Mouse (Mus musculus) retina, adult 2 months (tissue): Measurements from ENCODE around the gene Cdk9.

Experiments used
- DNase-seq: peaks from one replicate; pipeline ENCODE4 v3.0.0-alpha.2; 2012; ENCODE audit warnings: low read depth, low spot score

The Cdk9 gene

DNA sequence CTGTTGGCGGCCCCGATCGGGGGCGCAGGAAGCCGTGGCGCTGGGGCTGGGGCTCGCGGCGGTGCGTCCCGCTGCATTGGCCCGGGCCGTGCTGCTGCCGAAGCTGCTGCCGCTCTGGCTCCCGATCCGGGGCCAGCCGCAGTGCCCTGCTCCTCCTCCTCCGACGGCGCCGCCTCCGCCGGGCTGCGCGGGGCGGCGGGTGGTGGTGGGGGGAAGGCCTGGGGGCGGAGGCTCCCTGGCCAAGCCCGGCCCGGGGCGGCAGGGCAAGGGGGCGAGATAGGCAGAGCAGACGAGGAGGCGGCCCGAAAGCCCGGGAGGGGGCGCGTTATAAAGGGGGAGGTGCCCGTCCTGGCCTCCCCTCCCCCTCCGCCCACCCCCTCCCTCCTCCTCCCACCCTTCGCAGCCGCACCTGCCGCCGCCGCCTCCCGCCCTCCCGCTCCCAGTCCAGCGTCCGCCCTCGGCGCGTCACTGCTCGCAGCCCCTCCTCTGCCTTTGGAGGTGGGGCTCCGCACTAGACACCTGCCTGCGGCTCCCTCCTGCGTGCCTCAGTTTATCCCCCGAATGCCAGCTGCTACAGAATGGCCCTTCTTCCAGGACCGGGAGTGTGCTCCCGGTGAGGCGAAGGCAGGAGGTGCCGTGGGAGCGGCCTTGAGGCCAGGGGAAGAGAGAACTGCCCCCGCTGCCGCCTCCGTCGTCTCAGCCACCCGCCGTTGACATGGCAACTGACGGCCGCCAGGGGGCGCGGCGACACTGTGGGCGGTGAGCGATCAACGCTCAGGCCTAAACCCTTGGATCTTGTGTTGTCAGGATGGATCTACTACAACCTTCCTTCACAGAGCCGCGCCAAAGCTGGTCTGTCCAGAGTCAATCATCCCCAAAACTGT, at the start of gene Cdk9:
TSS of gene Cdk9 (minus strand) at position 143 of the 884 bp plus-strand sequence.
- peak; percentile 78 for DNase-seq

DNA sequence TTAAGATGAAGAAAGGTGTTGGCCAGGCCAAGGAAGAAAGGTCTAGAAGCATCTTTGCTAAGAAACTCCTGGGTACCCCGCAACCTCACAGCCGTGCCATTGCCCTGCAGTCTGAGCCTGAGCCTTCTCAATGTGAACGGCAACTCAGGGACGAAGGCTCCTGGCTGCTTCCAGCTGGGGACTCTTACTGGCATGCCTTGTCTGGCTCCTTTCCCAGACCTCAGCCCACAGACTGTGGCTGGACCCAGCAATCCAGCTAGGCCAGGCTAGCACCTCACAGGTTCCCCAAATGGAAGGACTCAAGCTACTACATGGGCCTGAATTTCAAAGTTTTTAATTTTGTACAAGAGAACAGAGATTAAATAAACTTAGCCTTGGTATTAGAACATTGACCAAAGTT, 49.0 kb upstream of the Cdk9 start:
- no peak for DNase-seq

DNA sequence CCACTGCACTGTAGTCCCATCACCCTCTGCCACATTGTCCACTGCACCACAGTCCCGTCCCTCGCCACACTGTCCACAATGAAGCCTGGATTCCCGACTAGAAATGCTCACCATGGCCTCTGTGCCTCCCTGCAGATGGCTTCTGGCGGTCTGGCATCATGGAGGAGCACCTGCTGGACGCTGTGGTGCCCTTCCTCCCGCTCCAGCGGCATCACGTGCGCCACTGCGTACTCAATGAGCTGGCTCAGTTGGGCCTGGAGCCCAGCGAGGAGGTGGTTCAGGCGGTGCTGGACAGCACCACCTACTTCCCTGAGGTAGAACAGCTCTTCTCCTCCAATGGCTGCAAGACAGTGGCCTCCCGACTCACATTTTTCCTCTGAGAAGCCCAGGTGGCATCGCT, 48.5 kb upstream of the Cdk9 start:
- no peak for DNase-seq

DNA sequence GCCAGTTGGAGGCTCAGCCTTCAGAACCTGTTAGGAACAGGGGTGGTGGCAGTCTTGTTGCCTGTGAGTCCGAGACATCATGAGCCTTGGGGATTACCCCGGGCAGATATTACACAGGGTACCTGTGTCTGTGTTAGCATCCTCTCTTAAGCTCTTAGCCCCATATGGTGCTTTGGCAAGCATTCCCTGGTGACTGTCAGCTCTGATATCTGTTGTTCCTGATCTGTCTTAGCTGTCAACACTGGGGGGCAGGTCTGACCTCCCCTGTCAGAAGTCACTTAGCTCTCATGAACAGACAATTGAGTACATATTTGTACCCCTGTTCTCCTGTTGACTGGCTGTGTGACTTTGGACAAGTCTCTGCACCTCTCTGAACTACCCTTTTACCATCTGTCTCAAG, 46.1 kb upstream of the Cdk9 start:
- DNase-seq = no peak

DNA sequence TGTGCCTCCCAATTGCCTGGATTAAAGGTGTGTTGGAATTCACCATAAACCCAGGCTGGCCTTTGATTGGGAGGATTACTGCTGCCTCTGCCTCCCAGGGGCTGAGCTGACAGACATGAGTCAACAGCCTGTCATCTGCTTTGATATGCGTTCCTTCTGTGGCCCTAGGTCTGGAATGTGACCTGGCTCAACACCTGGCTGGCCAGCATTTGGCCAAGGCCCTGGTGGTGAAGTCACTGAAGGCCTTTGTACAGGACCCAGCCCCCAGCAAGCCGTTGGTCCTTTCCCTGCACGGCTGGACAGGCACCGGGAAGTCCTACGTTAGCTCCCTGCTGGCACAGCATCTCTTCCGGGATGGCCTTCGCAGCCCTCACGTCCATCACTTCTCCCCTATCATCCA, 45.6 kb upstream of the Cdk9 start:
- DNase-seq = no peak

DNA sequence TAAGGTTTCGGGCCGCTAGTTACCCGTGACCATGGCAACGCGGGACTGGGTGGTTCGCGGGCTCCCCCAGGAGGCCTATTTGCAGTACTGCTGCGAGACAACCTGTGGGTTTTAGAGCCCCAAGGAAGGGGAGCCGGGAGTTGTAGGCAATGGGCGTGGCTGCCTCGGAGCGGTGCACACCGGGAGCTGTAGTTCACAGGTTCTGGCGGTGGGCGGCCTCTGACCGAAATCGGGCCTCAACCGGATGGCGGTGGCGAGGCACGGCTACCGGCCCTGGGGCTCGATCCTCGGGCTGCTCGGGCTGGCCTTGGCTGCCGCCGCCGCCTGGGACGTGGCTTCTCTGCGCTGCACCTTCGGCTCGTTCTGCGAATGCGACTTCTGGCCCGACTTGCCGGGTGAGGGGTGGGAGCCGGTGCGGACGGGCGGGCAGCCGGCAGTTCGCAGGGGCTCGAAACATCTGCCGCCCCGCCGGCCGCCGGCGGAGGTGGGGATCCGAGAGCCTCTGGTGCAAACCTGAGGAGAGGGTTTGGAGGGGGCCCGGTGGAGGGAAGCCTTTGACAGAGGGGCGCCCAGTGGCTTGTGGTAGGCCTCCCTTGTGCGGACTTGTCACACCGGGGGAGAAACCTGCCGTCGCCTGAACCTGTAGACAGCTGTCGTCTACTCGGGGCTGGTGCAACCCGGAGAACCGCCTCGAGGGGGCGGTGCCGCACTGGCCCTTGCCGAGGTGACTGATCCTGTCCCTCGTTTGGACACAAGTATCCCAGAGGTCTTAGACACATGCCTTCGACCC, 44.4 kb upstream of the Cdk9 start, which contains the start of gene Tor2a:
TSS of gene Tor2a (plus strand) at position 179 of the 790 bp plus-strand sequence.
- peak; percentile 89 for DNase-seq

DNA sequence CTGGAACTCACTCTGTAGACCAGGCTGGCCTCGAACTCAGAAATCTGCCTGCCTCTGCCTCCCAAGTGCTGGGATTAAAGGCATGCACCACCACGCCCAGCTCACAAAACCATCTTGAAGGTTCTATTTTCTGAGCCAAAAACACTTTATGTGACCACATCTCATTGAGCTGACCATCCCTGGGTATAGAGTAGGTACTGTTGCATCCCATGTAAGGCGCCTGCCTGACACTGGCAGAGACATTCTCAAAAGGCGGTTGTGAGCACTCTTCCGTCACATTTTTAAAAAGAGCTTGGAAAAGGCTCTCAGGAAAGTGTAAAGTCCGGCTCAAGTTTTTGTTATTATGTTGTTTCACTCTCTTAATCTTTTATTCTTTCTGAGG, 43.8 kb upstream of the Cdk9 start:
- no peak for DNase-seq

DNA sequence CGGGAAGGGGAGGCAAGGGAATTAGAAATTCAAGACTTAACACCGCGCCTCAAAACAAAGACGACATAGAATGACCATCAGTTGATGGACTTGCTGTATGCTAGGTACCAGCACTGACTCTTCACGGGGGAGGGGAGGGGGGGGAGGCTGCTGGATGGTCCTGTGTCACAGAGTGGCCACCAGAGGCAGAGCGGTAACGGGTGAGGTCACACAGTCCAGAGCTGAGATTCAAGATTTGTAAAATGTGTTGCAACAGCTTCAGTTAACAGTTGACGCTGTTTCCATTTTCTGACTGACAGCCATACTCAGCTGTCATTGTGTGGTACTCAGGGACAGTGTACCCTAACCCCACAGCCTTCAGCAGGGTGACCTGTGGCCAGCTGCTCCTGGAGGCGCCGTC, 39.3 kb upstream of the Cdk9 start:
- no peak for DNase-seq

DNA sequence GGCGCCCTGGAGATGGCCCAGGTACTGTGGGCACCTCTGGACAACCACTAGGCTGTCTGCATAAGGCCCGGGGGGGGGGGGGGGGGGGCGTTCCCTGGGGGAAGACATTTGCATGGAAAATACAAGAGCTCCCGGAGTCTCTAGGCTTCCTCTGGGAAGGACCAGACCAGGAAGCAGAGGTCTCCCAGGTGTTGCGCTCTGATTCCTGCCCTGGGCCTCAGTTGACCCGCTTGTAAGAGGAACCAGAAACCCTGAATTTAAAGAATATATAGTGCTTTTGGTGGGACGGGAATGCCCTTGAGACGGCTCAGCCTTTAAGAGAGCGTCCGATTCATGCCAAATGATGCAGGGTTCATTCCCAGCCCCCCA, 38.8 kb upstream of the Cdk9 start:
- DNase-seq = no peak

DNA sequence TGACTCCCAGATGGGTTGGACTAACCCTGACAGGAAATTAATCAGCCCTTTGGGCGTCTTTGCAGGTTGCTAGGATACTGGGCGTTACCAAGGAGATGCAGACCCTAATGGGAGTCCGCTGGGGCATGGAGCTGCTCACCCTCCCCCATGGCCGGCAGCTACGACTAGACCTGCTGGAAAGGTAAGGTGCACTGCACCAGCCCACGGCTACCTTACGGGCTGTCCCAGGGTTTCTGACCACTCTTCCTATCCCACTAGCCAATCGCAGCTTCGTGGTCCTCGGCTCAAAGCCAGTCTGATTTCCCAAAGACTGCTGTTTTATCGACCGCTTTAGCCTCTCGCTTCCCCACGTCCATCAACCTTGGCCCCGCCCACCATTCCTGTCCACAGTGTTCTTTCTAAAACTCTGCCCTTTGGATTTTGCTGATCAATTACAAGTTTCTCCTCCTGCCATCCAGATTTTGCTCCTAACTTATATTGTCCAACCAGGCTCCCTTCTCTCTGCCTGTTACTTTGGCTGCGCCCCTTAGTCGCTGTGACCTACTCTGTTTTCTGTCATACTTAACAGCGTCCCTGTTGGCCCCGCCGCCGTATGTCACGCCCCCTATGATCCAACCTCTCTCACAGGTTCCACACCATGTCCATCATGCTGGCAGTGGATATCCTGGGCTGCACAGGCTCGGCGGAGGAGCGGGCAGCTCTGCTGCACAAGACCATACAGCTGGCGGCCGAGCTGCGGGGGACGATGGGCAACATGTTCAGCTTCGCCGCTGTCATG, 38.2 kb upstream of the Cdk9 start:
- DNase-seq = peak; percentile 71

DNA sequence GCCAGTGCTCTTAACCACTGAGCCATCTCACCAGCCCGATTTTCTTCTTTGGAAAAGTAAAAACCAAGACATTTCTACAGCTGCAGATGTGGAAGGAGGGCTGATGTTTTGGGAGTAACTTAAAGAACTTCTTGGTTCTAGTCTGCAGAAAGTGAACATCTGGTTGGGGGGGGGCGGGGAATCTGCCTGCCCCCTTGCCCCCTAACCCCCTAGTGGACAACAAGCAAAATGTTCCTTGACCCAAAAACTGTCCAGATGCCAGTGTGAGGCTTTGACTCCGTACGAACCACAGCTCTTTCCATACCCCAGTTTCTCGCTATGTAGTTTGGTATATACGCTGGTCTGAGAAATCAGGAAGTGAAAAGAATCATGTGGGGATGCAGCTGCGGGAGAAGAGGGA, 37.3 kb upstream of the Cdk9 start:
- DNase-seq = no peak

DNA sequence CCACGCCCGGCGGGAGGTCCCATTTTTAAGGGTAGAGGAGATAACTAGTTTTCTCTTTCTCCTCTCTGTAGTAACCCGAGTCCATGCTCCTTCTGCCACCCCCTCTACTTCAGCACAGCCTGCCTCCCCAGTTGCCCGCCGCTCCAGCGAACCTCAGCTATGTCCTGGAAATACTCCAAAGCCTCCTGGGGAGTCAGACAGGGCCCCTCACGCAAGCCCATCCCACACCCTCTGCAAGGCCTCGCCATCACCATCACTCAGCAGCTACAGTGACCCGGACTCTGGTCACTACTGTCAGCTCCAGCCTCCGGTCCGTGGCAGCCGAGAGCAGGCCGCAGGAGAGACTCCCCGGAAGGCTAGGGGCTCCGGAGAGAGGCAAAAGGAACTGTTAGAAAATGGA, 36.2 kb upstream of the Cdk9 start:
- no peak for DNase-seq

DNA sequence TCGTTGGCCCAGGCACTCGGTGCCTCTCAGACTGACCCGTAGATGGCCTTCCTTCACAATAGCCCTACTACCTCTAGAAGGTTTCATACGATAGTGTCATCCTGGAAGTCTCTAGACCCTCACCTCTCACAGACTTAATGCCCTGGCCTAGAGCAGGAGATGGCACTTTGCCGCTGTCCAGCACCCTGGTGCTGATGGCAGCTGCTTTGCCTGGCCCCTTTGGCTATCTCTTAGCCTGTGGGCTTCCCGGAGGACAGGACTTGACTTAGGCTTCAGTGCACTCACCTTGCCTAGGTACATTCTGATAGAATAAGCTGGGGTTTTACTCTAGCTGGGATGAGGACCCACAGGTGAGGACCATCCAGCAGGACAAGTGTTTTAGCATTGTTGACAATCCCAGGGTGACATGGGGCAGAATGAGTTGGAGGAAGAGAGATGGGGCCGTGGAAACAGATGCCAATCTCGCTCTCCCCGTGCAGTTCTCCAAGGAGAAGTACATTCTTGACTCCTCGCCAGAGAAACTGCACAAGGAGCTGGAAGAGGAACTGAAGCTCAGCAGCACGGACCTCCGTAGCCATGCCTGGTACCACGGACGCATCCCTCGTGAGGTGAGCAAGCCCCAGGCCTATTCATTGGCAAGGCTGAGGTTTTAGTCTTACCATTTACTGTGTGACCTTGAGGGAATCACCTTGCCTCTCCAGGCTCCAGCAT, 31.6 kb upstream of the Cdk9 start:
- no peak for DNase-seq

DNA sequence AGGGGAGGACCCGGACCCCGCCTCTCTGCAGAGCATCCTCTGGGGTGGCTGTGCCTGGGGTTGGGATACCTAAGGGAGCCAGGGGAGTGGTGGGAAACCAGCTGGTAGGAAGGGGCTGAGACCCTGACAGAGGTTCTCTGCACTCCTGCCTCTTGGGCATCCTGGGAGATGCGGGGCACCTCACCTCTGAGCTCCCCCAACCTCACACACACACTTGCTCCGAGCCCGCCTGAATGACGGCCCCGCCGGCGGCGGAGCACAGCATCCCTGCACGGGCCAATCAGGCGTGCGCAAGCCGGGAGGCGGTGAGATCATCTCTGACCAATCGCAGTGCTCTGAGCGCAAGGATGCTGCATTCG, 29.3 kb upstream of the Cdk9 start:
- DNase-seq = no peak

DNA sequence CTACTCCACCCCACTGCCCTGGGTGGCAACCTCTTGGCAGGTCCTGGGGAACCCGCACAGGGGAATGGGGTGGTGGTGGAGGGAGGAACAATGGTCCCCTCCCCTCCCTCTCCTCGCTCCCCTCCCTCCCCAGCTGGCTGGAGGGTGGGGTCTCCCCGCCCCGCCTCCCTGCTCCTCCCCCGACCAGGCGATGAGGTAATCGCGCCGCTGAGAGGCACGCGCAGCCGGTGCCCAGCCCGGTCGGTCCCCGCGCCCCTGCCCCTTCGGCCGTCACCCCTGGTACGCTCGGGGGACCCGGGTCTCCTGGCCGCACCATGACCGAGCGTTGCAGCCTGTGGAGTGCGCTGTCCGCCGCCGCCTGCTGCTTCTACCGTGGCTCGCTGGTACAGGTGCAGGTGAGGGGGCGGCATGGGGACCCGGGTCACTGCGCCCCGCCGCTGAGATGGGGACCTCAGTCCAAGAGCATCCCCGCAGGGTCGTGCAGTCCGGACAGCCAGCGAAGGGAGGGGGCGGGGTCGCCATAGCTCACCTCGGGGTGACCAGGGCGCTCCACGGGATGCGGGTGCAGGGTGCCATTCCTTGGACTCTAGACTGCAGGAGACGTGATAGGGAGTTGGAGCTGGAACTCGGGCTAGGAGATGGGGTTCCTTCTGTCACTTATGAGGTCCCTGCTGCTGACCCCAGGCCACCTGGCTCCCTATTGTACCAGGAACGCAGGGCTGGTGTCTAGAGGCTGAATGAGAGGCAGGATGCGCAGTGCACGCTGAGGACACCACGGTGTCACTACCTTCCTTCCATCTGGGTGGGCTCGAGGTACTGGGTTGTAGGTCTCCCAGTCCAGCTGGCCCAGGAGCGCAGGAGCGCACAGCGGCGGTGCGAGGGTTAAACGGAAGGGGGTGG, 28.6 kb upstream of the Cdk9 start:
- DNase-seq = no peak

DNA sequence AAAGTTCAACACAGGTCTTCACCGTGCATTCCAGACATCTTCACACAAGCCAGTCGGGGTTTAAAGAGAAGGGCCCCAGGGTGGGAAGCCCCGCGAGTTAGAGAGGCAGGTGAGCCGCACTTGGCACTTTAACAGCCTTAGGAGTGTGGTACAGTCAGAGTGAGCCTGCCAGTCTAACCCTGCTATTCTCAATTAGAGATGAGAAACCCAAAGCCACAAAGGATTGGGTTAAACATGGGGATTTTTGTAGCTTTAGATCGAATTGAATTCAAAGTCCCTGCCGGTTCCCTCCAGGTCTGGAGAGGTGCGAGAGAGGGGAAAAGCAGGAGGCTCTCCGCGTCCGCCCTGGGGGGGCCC, 28.0 kb upstream of the Cdk9 start, which contains the start of gene 6330409D20Rik:
TSS of gene 6330409D20Rik (minus strand) at position 101 of the 357 bp plus-strand sequence.
- no peak for DNase-seq

DNA sequence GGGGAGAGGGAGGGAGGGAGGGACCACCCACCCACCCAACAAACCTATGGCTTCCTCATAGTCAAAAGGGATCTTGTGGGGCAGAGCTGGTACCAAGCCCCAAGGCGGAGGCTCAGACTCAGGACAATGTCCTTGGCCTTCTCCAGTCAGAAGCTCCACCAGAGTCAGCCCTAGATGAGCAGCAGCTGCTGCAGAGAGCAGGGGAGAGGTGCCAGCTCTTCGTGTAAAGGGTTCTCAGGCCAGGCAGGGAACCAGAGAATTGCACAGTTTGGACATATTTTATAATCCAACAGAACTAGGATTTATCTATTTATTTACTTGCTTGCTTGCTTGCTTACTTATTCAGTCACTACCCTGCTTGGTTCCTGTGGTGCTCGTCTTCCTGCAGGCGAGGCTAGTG, 26.4 kb upstream of the Cdk9 start:
- no peak for DNase-seq

DNA sequence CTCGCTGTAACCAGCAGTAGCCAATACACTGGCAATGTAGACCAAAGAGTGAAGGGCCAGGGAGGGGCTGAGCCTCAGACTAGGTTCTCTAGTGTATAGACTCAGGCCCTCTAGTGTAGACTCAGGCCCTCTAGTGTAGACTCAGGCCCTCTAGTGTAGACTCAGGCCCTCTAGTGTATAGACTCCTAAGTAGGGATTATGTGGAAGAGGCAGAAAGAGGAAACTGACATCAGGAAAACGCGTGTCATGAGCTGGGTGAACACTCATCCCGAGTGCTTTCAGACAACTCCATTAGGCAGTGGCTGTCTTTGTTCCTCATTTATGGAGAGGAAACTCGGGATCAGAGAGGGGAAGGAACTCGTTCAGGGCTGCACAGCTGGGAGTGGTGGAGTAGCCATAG, 24.1 kb upstream of the Cdk9 start:
- no peak for DNase-seq

DNA sequence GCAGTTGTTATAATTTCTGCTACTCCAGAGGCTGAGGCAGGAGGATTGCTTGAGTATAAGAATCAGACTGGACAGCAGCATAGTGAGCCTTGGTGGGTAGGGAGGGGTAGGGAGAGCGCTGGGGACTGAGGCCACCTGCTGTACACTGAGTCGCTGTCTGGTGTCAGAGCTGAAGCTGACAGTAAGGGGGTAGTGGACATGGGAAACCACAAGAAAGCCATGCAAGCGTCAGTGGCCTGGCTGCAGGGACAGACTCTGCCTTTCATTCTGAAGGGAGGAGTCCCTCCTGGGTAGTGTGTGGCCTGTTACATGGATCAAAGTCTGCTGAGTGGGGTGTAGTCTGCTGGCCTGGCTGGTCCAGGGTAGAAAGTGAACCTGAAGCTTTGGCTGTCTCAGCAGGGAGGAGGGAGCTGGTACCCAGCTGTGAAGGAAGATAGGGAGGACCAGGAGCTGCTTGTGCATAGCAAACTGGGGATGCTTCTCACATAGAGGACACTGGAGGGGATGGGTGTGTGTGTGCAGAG, 23.5 kb upstream of the Cdk9 start:
- no peak for DNase-seq

DNA sequence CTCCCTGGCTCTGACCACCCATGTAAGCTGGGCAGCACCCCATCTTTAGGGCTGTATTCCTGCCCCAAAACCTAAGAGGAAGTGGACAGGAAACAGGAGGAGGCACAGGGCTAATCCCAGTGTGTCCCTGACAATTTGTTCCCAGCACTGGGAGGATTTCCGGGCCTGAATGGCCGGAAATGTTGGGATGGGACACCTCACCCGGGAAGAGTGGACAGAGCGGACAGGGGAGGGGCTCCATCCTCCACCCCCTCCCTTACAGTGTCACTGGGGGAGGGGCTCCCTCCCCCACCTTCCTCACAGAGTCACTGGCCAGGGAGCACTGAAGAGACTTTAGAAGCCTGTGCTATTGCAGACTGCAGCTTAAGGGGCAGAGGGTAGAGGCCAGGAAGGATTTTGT, 22.1 kb upstream of the Cdk9 start:
- no peak for DNase-seq
